Mouse (Mus musculus): Measurements from ENCODE around the gene Grifin. TPM values are rescaled to one million over a fixed set of nuclear protein-coding genes. Genes with fewer than 3 reads are reported as not detected.

Gene Grifin
- polyA plus RNA-seq, 1 experiment from 2014 or later = not detected

GRCm38 (mm10) chr5:140514799-140515486 lies 49.9 kb downstream of the Grifin start:
- Histone ChIP-seq H3K27me3 (ENCODE audit: control insufficient read depth, insufficient read depth, low read length) (no peaks in the 10 kb centered on the region), H3K4me1 (ENCODE audit: control insufficient read depth, insufficient read depth, low read length) (no peaks in the 10 kb centered on the region), H3K9me3 (ENCODE audit: control insufficient read depth, low read length) (no peaks in the 10 kb centered on the region), H3K4me3 (ENCODE audit: low read depth, low read length) (no peak overlapping the region), H3K9ac (ENCODE audit: low read length) (no peak overlapping the region), H3K27ac (ENCODE audit: low read depth, low read length) (no peak overlapping the region), H3K4me2 (no peak overlapping the region), H3K36me3 (ENCODE audit: control insufficient read depth, insufficient read depth, low read length) (no peaks in the 10 kb centered on the region)
- WGBS = 68% methylated on average over 7 of the region's 7 CpGs
- ATAC-seq (ENCODE audit: low FRiP score) (no peak), DNase-seq (ENCODE audit: low spot score, missing footprints) (peak; percentile 84)

DNA sequence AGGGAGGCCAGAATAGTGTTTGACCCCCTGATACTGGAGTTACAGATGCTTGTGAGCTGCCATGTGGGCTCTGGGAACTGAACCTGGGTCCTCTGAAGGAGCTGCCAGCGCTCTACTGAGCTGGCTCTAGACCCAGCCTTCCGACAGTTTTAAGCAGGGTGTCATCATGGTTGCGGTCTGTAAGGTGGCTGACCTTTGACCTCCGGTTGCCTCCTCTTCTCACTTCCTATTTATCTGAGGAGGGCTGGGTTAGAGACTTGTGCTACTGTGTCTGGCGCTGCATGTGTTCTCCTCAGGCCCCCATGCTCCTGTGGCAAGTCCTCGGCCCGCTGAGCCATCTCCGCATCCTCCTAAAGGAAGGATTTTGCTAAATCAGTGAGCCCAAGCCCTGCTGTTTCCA lies 51.0 kb downstream of the Grifin start:
- ATAC-seq (ENCODE audit: low FRiP score) (no peak), DNase-seq (ENCODE audit: low spot score, missing footprints) (no peak)
- H3K4me1 ChIP-seq (ENCODE audit: control insufficient read depth, insufficient read depth, low read length) = peaks cover 2% of the 10 kb centered on the region; the same call in 1 of the 2 replicates
- H3K9ac ChIP-seq (ENCODE audit: low read length) = no peak overlapping the region
- H3K36me3 ChIP-seq (ENCODE audit: control insufficient read depth, insufficient read depth, low read length) = no peaks in the 10 kb centered on the region
- WGBS = 69% methylated on average over 8 of the region's 8 CpGs
- H3K27me3 ChIP-seq (ENCODE audit: control insufficient read depth, insufficient read depth, low read length) = no peaks in the 10 kb centered on the region
- H3K4me2 ChIP-seq = no peak overlapping the region
- no peak overlapping the region for H3K27ac ChIP-seq (ENCODE audit: low read depth, low read length)
- H3K4me3 ChIP-seq (ENCODE audit: low read depth, low read length) = no peak overlapping the region
- H3K9me3 ChIP-seq (ENCODE audit: control insufficient read depth, low read length) = no peaks in the 10 kb centered on the region

Other genes with a start within 250 kb of the Grifin start
- gene Mad1l1, start 243.5 kb downstream of the Grifin start, polyA plus RNA-seq (2014; fragmentation: Nextera tagmentation; extraction: Ambion mirVana) = 37.5 and 44.2 TPM in 2 replicates
- gene Nudt1, start 243.4 kb downstream of the Grifin start, polyA plus RNA-seq (2014; fragmentation: Nextera tagmentation; extraction: Ambion mirVana) = 41.2 and 48.5 TPM in 2 replicates
- gene Mrm2, start 233.2 kb downstream of the Grifin start, polyA plus RNA-seq (2014; fragmentation: Nextera tagmentation; extraction: Ambion mirVana) = 21.4 and 22.4 TPM in 2 replicates
- 7.4 and 9.9 TPM in 2 replicates for gene Snx8, start 175.8 kb downstream of the Grifin start, polyA plus RNA-seq (2014; fragmentation: Nextera tagmentation; extraction: Ambion mirVana)
- gene Eif3b, start 145.7 kb downstream of the Grifin start, polyA plus RNA-seq (2014; fragmentation: Nextera tagmentation; extraction: Ambion mirVana) = 163 and 166 TPM in 2 replicates
- gene Gm4869, start 119.4 kb downstream of the Grifin start, polyA plus RNA-seq (2014; fragmentation: Nextera tagmentation; extraction: Ambion mirVana) = not detected in 2 replicates
- 7.9 and 9.1 TPM in 2 replicates for gene Chst12, start 59.5 kb downstream of the Grifin start, polyA plus RNA-seq (2014; fragmentation: Nextera tagmentation; extraction: Ambion mirVana)
- gene Lfng, start 42.2 kb upstream of the Grifin start, polyA plus RNA-seq (2014; fragmentation: Nextera tagmentation; extraction: Ambion mirVana) = 38.3 and 40.5 TPM in 2 replicates
- gene Ttyh3, start 84.0 kb upstream of the Grifin start, polyA plus RNA-seq (2014; fragmentation: Nextera tagmentation; extraction: Ambion mirVana) = 42.9 and 46.4 TPM in 2 replicates
- 13.9 and 15.6 TPM in 2 replicates for gene Iqce, start 137.3 kb upstream of the Grifin start, polyA plus RNA-seq (2014; fragmentation: Nextera tagmentation; extraction: Ambion mirVana)
- 8.3 and 11.4 TPM in 2 replicates for gene Brat1, start 139.9 kb upstream of the Grifin start, polyA plus RNA-seq (2014; fragmentation: Nextera tagmentation; extraction: Ambion mirVana)
- 0.67 and 0.97 TPM in 2 replicates for gene Amz1, start 159.1 kb upstream of the Grifin start, polyA plus RNA-seq (2014; fragmentation: Nextera tagmentation; extraction: Ambion mirVana)

Measured in midbrain, embryonic 11.5 days (tissue).